Mouse (Mus musculus): ENCODE measurements around the gene Nrxn1.

Nrxn1 gene

DNA sequence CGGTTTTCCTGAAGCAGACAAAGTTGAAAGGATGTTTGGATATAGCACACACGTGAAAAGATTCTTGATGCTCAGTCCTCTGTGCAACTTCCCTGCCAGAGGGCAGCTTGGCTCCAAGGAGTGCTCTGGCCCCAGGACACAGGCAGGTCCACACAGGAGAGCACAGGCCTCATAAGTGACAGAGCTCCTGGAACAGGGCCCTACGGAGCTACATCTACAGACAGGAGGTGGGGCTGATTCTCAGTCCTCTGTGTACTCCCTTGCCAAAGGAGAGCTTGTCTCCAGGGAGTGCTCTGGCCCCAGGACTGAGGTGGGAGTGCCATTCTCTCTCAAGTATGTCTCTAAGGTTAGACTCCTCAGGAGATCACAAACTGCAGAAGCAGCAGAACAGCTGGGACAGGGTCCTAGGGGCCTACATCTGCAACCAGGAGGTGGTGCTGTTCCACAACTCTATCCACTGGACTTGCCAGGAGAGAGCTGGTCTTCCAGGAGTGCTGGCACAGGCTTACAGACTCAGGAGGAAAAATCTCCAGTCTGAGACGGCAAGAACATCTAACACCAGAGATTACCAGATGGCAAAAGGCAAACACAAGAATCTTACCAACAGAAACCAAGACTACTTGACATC, 129.9 kb downstream of the Nrxn1 start:
- peak; percentile 1 for DNase-seq

DNA sequence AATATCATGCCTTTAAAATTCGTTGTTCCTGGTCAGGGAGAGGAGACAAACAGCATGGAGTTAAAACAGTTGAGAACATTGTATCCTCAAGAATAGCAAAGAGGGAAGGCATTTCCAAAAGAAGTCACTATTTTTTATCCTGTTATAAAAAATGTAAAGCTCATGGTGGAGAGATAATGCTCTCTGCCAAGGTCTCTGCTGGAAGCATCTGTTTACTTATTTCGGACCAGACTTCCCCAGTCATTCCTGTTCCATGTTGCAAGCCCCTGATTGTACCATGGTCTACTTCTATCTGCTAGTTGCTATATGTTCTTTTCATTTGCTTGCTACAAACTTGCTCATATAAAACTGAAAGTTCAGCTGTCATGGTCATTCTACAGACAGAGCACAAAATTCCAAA, 137.7 kb downstream of the Nrxn1 start:
- no peak for DNase-seq

DNA sequence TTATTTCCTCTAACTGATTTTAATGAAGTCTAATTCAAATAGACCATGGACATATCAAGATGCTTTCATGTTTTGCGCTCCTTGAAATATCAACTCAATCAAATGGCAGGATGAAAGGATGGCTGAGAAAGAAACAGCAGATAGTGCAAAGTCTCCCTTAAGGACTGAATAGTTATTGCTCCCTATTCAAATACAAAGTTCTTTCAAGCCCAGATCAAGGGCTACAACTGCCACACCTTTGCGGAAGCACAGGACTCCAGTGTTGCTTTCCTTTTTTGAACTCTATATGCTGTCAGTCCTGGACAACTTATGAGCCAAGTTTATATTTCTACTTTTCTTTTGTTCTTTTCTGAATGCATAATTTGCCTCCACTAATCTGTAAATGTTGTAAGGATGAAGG, 157.9 kb downstream of the Nrxn1 start:
- no peak for DNase-seq

DNA sequence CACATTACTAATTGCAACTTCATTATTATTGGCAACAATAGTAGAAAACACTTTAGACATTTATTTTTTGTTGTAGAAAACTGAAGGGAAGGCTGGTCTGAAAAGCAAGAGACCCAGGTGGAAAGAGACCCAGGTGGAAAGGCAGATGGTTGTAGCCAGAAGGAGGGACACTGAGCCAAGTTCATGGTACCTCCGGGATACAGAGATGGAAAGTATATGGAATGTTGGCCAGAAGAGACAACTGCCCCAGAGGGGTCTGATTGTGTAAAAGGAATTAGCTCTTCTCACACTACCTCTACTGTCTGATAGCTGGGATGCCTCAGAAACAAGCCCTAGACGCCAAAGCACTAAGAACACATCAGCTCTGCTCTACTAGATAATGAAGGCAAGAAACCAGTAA, 179.6 kb downstream of the Nrxn1 start:
- DNase-seq = no peak

DNA sequence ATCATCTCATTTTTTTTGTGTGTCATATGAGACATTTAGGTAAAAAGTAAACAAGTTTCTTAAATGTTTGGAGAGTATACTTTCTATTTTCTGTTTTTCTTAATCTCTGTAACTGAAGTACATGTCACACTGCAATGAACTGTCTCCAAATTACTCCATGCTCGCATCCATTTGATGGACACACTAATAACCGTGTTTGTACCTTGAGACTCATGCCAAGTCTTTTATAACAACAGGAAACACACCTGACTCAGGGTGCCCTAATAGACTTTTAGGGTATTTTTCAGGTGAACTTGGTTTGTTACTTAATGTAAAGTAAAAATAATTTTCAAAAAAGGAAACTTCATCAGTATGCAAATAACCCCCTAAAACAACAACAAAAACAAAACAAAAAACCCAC, 180.1 kb downstream of the Nrxn1 start:
- DNase-seq = no peak

DNA sequence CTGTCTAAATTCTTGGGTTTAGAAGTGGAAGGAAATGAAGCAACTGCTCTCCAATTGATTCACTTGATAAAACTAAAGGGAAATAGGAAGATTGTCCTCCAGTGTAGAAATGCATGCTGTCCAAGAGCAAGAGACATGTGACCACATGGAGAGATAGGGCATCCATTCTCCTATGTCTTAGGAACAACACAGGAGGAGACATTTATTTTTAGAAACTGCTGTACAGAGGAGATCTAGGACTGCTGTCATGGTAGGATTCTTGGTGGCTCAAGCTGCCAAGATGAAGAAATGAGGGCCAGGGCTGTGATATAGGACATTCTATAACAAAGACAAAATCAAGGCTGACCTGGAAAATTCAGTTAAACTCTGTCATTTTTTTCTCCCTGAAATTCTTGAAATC, 180.5 kb downstream of the Nrxn1 start:
- no peak for DNase-seq

DNA sequence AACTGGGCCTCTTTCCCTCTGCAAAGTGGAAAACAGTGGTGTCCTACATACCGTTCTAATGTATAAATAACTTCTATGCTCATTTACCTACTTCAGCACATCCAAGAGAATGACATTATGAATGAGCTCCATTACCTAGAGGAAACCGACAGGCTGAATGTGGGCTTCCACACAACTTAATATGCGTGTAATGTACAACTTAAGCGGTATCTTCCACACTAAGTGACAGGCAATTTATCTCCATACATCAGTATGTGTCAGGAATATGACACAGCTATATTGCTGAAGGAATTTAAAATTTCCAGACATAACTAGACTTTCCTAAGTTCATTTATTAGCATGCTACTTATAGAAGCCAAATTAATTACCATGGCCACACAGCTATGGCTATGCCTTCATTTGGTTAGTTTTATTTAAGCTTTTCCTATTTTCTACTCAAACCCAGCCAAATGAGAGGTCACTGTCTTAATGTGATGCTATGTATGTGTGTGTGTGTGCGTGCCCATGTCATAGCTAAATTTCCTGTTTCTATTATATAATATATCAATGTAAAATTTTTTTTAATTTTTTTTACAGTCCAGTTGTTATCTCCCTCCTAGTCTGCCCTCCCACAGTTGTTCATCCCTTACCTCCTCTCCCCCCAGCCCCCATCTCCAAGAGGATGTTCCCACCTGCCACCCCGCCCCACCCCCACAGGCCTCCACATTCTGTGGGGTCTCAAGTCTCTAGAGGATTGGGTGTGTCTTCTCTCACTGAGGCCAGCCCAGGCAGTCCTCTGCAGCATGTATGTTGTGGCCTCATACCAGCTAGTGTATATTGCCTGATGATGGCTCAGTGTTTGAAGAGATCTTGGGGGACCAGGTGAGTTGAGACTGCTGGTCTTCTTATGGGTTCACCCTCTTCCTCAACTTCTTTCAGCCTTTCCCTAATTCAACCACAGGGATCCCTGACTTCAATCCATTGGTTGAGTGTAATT, 186.5 kb downstream of the Nrxn1 start:
- DNase-seq = no peak

DNA sequence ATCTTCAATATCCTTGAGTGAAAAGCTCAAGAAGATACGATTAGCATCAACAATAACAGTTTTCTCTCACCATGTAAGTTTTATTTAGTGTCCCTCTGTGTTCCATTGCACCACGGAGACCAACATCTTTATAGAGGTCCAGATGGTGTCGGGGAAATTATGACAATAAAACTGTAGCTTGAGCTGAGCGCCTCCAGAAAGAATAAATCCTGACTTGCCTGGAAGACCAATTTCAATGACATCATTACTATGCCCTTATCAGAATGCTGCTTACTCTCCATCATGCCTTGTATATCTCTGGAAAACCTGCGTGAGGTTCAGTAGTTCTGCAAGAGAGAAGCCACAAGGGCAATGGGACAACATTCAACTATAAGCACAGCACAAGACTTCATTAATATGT, 187.7 kb downstream of the Nrxn1 start:
- DNase-seq = no peak

DNA sequence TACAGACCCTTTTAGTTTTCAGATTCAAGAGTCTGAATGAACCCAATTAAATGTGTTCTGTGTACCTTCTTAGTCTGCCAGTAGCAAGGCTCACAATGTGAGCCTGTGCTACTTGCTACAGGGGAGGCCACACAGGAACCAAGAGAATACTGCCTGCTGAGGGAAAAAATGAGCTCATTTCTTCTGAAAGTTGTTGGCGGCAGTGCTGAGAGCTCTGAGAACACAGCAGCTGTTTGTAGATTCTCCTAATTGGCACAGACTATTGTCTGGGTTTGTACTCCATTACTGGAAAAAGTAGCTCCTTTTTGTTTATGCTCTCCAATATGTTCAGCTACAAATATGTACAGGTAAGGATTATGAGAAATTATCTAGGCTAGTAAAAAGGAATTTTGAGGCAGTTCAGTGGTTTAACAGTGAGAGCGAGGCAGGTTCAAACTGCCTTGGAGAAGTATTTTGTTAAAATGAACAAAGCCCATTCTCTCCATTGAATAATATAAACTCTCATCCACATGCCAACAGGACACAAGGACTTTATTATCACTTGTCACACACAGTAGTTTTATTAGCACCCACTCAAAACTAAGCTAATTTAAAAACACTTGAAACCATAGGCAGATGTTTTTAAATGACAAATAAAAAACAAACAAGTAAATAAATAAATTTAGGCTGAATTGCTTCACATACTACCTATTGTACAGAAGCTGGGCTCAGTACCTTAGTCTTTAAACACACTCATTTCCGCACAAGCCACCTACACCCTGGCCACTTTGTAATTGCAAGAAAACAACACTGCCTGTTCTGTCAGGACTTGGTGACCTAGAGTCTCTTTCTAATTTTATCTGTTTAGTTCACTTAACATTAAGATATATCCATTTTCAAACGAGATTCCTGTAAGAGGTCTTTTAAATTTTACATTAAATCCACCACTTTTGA, 200.3 kb downstream of the Nrxn1 start:
- DNase-seq = no peak

DNA sequence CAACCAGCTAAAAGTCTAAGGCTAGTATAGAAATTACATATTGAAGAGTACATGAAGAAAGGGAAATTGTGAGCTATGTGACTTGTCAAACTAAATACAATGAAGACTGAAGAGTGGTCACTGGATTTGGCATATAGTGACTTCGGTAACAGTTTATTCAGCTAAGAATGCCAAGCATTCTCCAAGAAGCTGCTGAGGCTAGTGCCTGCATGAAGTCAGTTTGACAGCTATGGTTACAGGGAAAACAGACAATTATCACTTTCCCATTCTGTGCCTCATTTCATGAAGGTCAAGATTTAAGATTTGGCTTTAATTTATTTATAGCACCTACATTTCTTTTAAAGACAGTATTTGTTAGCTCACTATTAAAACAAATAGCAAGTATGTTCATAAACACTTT, 201.2 kb downstream of the Nrxn1 start:
- DNase-seq = no peak

DNA sequence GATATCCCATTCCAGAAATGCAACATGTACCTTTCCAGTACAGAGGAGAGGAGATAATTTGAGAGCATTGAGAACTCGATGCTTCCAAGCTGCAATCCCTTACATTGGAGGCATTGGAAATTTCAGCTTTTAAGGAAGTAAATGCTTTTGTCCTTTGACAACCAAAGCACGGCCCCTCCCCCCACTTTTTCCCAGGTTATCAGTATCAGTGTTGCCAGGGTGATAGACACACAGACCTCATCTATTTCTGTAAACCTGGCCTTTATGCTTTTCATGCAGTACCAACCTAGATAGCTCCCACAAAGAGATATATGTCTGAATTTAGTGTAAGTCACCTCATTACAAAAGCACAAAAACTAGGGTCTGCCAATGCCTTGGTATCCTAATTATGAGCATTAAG, 235.6 kb downstream of the Nrxn1 start:
- DNase-seq = no peak

DNA sequence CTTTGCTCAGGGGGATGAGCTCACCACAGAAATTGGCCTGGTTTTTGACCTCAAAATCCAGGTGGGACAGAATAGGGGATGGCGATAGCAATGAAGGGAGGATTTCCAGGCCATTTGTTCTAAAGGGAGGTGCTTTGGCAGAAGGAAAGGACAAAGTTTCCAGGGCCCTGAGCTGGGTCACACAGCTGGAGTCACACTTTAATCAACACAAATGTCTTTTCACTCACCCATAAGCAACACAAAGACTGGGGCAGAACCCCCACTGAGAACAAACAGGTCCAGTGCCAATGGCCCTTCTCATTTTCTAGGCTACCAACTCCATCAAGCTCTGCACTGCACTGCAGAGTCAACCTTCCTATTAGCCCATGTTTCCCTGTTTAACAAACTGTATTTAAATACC, 249.0 kb downstream of the Nrxn1 start:
- no peak for DNase-seq

DNA sequence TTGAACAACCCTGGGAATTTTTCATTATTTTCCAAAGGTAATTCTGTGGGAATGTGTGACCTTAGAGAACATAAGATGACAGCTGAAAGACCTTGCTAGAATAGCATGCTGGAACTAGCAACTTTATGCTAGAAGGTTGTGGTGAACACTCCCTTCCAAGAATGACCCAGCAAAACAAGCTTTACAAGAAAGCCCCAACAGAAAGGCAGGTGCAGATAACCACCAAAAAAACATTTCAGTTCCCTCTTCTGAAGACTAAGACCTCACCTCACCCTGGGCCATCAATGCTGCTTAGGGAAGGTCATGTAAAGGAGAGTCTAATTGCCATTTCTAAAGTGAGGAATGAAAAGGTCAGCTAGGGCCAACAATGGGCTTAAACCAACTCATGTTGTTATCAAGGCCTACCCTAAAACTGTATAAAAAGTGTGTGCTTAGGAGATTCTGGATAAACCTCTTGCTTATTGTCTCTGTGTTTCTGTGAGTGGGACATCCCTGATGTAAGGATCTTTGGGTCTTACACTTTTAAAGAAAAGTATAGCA, 249.7 kb downstream of the Nrxn1 start:
- no peak for DNase-seq

DNA sequence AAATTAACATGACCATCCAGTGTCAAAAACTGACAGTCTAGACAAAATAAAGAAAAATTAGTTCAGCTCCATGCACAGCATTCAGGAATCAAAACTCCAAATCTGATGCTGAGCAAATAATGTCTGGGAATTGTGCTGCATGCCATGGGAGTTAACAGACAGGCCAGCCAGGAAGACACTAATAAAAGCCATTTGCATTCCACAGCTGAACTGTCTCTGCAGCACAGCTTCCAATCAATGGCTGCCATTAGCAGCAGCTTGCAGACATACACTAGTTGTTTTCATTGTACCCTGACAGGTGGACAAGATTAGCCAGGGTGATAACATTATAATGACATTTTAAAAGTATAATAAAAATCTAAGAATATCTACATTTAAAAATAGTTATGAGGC, 255.9 kb downstream of the Nrxn1 start:
- DNase-seq = no peak

DNA sequence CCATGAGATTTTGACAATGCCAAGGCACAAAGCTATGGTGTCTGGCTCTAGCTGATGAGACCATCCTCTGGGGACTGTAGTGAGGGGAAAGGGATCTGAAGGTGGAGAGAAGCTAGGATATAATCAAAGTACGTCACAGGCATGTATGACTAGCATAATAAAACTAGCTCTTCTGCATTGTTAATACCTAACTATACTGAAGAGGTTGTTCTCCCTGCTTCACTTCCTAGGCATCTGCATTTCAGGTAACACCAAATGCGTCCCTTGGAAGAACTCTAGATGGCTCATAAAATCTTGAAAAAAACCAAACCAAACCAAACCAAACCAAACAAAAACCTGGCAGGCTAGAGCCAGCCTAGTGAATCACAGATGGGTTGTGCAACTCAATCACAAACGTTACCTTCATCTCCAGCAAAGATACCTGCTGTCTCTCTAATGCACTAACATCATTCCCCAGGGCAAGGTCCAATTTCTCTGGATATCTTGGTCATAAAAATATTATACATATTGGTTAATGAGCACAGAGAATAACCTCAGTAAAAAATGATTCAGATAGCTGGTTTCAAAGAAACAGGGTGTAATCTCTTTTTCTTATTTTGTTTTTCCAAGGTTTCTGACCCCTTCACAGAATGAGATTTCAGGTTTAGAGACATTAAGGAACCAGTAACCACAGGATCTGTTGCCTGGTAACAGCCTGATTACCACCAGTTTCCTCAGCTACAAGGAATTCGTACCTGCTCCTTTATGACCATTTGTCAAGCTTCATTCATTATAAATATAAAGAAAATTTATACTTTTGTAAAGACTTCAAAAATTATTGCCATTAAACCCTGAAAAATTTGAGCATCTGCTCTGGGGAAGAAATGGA, 256.5 kb downstream of the Nrxn1 start:
- DNase-seq = no peak

DNA sequence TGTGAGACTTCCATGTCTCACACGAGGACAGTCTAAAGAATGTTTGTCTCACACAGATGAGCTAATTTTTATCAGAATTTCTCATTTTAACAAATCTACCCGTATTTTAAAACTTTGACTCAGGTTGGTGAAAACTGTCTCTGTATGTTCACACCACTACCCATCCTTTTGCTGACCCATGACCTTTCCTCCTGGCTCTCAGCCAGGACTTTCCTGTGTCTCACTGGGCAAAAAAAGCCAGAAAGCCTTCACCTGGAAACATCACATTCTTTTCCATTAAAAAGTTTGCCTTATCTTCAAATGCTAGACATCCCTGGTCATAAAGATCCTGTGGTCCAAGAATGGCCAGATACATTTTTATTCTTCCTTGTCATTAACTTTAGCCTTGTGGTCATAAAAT, 274.5 kb downstream of the Nrxn1 start:
- no peak for DNase-seq

DNA sequence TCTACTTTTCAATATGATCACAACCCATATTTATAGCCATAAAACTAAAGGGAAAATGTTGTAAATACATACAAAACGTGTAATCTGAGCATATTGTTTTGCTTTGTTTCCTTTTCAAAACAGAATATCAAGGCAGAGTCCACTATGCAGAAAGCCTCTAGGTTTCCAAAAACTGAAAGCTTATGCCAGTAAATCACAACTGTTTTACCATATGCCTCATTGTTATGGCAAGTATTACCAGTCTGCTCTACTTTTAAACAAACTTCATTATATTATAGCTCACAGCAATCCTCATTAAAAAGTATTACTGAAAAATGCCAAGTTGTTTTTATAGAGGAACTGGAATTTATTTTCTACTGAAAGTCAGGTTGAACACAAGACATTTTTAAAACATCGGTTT, 275.0 kb downstream of the Nrxn1 start:
- DNase-seq = no peak

DNA sequence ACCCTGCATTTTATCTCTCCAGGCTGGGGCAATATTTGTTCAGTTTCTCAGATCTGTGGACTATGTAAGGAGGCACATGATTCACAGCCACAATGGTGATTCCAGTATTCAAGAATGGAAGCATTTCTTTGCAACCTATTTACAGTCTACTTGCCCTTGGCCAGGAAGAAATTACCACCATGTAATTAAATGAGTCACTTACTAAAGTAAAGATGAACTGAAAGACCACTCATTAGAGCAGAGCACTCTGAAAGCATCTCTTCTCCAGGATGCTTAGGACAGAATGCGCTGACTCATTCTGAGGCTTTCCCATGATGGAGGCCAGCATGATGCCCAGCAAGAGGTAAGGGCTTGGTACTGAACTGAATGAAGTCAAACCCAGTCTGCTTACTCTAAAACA, 277.6 kb downstream of the Nrxn1 start:
- DNase-seq = no peak

DNA sequence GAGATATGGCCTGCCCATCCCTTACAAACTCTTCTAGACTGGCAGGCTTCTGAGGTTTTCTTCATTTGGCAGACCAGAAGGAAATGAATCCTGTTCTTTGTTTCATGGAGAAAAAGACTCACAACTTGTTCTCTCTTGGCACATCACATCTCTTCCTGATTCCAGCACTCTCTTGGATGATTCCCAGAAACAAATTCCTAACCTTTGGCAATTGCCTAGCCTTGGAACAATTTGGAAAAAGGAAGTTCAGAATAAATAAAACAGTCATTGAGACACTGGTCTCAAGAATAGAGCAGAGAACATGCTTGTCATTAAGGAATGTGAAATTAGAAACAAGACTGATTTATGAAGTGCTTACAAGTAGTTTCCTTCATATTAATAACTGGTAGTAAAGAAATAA, 279.1 kb downstream of the Nrxn1 start:
- DNase-seq = peak; percentile 43

DNA sequence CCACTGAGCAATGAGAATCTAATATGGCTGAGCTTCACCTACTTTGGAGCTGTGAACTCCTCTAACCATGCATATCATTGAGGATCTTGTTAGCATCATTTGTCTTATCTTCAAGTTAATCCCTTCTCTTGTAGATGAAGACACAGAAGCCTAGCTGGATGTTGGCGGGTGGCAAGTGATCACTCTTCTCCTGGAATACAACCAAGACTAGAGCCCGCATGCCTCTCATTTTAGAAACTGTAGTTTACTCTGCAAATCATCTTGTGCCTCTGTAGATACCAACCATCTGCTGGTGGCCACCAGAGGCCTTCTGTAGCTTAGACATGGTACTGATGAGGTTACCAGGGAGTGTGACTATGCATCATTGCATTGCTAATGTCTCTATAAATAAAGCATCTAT, 280.4 kb downstream of the Nrxn1 start:
- DNase-seq = no peak

DNA sequence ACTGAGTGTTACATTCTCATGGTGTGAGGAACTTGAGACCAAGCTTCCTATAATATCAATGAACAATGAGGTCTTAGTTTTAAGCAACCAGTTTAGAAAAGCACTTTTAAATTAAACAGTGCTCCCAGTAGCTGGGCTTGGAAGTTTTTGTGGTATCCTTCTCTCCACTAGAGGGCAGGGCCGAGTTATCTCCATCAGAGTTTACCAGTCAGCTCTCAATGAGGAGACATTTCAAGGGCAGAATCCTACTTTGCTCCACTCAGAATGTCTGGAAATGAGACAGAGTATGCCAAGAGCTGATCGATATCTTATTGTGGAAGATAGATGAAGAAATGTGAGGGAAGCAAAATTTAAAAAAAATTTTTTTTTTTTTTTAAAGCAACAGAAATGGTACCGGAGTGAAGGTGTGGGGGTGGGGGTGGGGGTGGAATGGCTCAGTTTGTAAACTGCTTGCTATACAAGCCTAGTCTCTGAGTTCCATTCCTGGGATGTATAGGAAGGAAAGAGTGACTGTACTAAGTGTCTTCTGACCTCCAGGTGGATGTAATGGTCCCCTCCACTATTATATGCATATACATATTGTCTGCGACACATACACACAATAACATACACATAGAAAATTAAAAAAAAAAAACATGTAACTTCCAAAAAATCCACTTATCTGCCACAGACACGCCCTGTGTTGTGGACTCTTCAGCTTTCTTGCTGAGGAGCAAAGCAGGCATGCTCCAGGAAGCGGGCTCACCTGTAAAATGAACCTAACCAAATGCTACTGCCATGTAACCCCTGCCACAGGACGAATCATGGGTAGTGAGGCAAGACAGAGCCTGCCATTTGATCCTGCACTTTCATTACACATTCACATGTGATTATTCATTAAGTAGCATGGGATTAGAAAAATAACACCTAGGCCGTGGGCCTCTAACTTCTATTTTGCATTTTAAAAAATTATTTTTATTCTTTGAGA, 283.4 kb downstream of the Nrxn1 start:
- peak; percentile 57 for DNase-seq

Measured in kidney, adult 9 months (tissue).